Mouse (Mus musculus) liver, adult 2 months (tissue): ENCODE measurements around the gene Kcnq5.

ENCODE experiments used
- CTCF ChIP-seq: fragments of 200-500 bp; IDR thresholded peaks from 2 replicates; pipeline ENCODE4 v1.5.1; 2011; ENCODE audit warnings: low read depth, low read length, control low read depth
- POLR2A ChIP-seq: fragments of 200-500 bp; IDR thresholded peaks from 2 replicates; pipeline ENCODE4 v1.6.1; 2011; ENCODE audit warnings: low read length, control low read depth; ENCODE audit not compliant: insufficient read depth; ENCODE audit errors: extremely low read depth

DNA sequence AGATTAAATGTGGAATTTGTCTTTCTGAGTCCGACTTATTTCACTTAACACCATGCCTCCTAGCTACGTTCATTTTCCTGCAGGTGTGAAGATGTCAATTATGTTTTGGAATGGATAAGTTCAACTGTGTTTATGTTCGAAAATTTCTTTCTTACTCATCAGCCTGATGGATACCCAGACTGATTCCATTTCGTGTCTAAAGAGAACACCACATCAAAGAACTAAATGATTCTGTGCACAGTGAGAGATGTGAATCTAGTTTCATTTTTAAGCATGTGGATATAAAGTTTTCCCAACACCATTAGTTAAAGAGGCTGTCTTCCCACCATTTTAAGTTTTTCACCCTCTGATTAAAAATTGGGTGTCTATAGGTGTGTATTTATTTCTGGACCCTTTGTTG lies 357.7 kb downstream of the Kcnq5 start:
- no peak for TF ChIP-seq CTCF
- TF ChIP-seq POLR2A = no peak
